Mouse (Mus musculus) cortical plate, adult 2 months (tissue): ENCODE data around the gene Tesc.

Experiments used
- CTCF ChIP-seq: fragments of 200-500 bp; IDR thresholded peaks from 2 replicates; pipeline ENCODE4 v1.5.1; 2011; ENCODE audit warnings: mild to moderate bottlenecking, control low read depth, low read length; ENCODE audit not compliant: insufficient read depth; ENCODE audit errors: extremely low read depth
- POLR2A ChIP-seq: fragments of 200-500 bp; IDR thresholded peaks from 2 replicates; pipeline ENCODE4 v1.6.1; 2011; ENCODE audit warnings: mild to moderate bottlenecking, low read length, control low read depth; ENCODE audit not compliant: insufficient read depth; ENCODE audit errors: extremely low read depth

DNA sequence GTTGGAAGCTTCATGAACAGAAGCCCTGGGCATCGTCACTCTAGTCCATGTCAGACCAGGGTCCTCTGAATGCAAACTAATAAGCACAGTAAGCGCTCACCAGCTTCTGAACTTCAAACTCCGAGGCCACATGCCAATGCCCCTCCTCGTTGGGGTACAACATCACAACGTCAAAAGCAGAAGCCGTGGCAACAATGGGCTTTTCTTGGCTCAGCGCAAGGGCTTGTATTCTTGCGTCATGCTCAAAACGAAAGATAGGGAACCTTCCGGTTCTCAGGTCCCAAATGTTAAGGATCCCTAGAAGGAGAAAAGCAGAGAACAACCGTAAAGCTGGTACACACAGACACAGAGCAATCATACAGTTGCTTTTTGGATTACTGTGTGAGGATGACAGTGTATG is 67.9 kb downstream of the Tesc start:
- TF ChIP-seq CTCF (no peak), POLR2A (no peak)
